Mouse (Mus musculus) embryo, embryonic 11 days (tissue): ENCODE results near the gene Entpd7.

Experiments used
- DNase-seq: peaks from one replicate; pipeline ENCODE4 v3.0.0-alpha.2; 2015

Gene Entpd7

DNA sequence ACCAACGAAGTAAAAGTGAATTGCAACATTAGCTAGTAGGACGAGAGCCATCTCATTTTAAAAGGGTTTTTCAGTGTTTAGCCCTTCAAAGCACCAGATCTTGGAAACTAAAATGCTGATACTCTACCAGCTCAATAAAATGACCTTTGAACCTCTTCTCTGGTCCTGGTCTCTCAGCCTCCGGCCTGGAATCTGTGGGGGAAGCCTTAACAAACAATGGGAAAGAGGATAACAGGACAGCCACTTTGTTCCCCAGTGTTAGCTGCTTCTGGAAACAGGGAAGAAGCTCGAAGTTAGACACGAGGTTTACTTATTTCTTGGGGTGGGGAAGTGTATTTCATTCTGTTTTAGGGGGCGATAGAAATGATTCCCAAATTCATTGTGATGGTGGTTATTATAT lies 82.8 kb downstream of the Entpd7 start:
- no peak for DNase-seq

DNA sequence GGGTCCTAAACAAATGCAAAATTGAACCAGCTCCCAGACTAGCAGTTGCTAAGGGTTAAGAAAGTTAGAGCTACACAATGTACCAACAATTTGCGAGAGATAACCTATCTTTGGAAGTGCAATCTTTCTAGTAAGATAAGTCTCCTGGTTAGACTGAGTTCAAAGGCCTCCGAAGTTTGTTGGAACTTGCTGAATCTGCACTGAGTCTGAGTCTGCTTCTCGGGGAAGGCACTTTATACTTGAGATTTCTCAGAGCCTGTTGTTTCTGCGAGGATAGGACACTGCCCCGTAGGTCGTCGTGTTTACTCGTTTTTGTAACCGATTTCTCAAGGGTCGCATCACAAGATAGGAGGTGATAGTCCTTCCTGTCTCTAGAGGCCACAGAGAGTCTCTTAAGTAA lies 86.0 kb downstream of the Entpd7 start:
- no peak for DNase-seq

DNA sequence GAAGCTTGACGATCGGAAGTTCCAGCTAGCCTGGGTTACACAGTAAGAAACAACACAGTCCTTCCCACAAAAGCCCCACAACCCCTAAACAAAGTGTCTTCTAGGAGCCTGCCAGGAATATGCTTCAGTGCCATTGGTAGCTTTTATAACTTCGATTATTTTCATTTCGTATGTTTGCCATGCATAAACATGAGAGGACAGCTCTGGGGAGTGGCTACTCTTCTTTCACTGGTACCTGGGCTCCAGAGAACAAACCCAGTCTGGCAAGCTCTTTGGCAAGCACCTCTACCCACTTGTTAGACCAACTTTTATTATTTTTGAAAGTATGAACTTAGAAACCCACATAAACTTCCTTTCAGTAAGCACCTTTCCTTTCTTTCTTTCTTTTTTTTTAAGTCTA lies 87.1 kb downstream of the Entpd7 start:
- DNase-seq = no peak

DNA sequence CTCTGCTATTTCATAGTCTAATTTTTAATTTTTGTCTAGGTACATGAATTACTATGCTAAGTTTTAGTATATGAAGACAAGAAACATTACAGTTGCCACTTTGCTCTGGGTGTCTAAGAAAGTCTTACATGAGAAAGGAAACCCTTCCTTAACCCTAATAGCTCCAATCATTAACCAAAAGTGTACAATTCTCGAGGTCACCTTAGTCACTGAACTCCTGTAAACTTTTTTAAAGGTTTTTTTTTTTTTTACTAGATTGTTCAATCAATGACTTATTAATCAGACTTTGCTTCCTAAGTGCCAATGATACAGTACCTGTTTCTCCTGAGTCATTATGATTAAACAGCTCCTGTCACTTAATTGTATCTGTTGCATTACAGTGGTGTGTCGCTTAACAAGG lies 87.8 kb downstream of the Entpd7 start:
- DNase-seq = no peak

DNA sequence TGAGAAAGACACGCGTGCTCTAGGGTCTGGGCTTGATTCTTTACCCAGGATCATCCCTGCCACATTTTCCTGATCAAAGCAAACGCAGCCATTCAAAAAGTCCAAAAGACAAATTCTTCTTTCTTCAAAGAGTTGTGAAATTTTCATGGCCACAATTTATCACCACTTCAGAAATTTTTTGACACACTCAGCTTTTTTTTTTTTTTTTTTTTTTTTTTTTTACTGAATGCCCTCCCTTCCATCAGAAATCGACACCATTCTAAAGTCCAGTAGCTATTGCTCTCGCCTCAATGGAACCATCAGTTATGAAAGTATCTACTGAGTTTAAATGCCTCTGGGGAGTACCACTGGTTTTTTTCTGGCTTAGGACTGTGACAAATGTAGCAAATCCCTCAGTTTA lies 90.9 kb downstream of the Entpd7 start:
- no peak for DNase-seq

DNA sequence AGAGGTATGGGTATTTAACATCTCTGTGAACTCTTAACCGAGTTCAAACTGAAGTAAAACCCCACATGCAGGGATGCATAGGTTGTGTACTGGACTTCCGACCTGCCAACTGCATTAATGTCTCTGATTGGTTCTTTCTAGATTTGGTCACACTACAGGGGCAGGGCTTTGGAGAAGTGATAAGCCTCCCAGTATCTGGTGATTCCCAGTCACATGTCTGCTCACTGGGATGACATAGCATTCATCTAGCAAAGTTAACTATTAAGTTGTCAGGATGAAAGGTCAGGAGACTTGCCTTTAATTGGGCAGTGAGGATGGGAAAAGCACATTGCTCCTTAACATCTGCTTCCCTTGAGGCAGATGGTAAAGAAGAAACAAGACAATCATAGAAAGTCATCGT lies 92.5 kb downstream of the Entpd7 start, which contains the start of gene Abcc2:
Gene Abcc2, plus strand, starts transcription at position 213 of the 400 bp plus-strand sequence.
- no peak for DNase-seq
